Mouse (Mus musculus) MEL (cell line): ENCODE measurements at regions not wholly inside any gene's neighbourhood (a gene's known extent, or its start where the extent isn't known, plus 50 kb on each side); places are given as distances from the start of the nearest gene placed in this dataset.

Experiments used
- DNase-seq: peaks from one replicate; pipeline ENCODE4 v3.0.0; 2011; ENCODE audit warnings: low read depth, low spot score
- H3K27ac ChIP-seq: 2 replicates; pipeline ENCODE4 v1.5.1; 2012; ENCODE audit warnings: low read depth, mild to moderate bottlenecking, control low read depth, low read length, moderate library complexity; ENCODE audit not compliant: control insufficient read depth
- H3K27me3 ChIP-seq, 2 experiments: fragments of 150-350 bp in 1 of 2; sonication (generic) in 1 of 2; 2 replicates each; pipeline ENCODE4 v1.6.1; 2012; ENCODE audit warnings: low read length in 2 of 2, mild to moderate bottlenecking in 2 of 2, improper control_type of control experiment in 1 of 2, moderate library complexity in 1 of 2; ENCODE audit not compliant: insufficient read depth in 2 of 2, control insufficient read depth in 1 of 2
- H3K36me3 ChIP-seq, 2 experiments: 2 replicates each; pipeline ENCODE4 v1.6.1; 2012 to 2014; ENCODE audit warnings: low read length in 2 of 2, improper control_type of control experiment in 1 of 2, inconsistent platforms in 1 of 2, mild to moderate bottlenecking in 1 of 2; ENCODE audit not compliant: insufficient read depth in 2 of 2, control insufficient read depth in 1 of 2
- H3K4me1 ChIP-seq, 2 experiments: fragments of 150-350 bp in 1 of 2; sonication (generic) in 1 of 2; 2 replicates each; pipeline ENCODE4 v1.6.1; 2012; ENCODE audit warnings: low read length in 2 of 2, improper control_type of control experiment in 1 of 2, mild to moderate bottlenecking in 1 of 2; ENCODE audit not compliant: insufficient read depth in 2 of 2, control insufficient read depth in 1 of 2
- H3K4me3 ChIP-seq, 2 experiments: fragments of 150-350 bp in 1 of 2; sonication (generic) in 1 of 2; 2 replicates each; pipeline ENCODE4 v1.5.1; 2012; ENCODE audit warnings: low read depth in 2 of 2, low read length in 2 of 2, mild to moderate bottlenecking in 2 of 2, moderate library complexity in 2 of 2, control low read depth in 1 of 2, improper control_type of control experiment in 1 of 2; ENCODE audit not compliant: control insufficient read depth in 1 of 2, insufficient read depth in 1 of 2
- H3K79me2 ChIP-seq: 2 replicates; pipeline ENCODE4 v1.6.1; 2012; ENCODE audit warnings: mild to moderate bottlenecking, low read length, moderate library complexity; ENCODE audit not compliant: control insufficient read depth, poor library complexity, insufficient read depth
- H3K9ac ChIP-seq: 2 replicates; pipeline ENCODE4 v1.6.1; 2012; ENCODE audit warnings: low read depth, mild to moderate bottlenecking, control low read depth, low read length, moderate library complexity; ENCODE audit not compliant: control insufficient read depth, poor library complexity, severe bottlenecking
- H3K9me3 ChIP-seq: fragments of 150-350 bp; sonication (generic); replicated peaks from 2 replicates; pipeline ENCODE4 v1.6.1; 2012; ENCODE audit warnings: mild to moderate bottlenecking, low read length, improper control_type of control experiment, moderate library complexity; ENCODE audit not compliant: insufficient read depth
- BHLHE40 ChIP-seq: IDR thresholded peaks from 2 replicates; pipeline ENCODE4 v1.6.1; 2012; ENCODE audit warnings: low read depth, mild to moderate bottlenecking, inconsistent platforms, low read length, improper control_type of control experiment, borderline replicate concordance
- CHD1 ChIP-seq: IDR thresholded peaks from 2 replicates; pipeline ENCODE4 v1.6.1; 2012; ENCODE audit warnings: low read depth, mild to moderate bottlenecking, inconsistent platforms, low read length, improper control_type of control experiment
- CHD2 ChIP-seq: IDR thresholded peaks from 2 replicates; pipeline ENCODE4 v1.6.1; 2011; ENCODE audit warnings: low read length, improper control_type of control experiment
- CTCF ChIP-seq, 3 experiments: IDR thresholded peaks in 2 of 3; conservative IDR thresholded peaks in 1 of 3; 2 replicates each; pipeline ENCODE4 v1.5.1; 2011 to 2012; ENCODE audit warnings: low read length in 3 of 3, low read depth in 2 of 3, mild to moderate bottlenecking in 2 of 3, improper control_type of control experiment in 1 of 3, inconsistent platforms in 1 of 3, mixed read lengths in 1 of 3, moderate library complexity in 1 of 3; ENCODE audit not compliant: control insufficient read depth in 1 of 3, insufficient read depth in 1 of 3, poor library complexity in 1 of 3, severe bottlenecking in 1 of 3
- ETS1 ChIP-seq: IDR thresholded peaks from 2 replicates; pipeline ENCODE4 v1.6.1; 2012; ENCODE audit warnings: low read depth, mild to moderate bottlenecking, inconsistent platforms, low read length, improper control_type of control experiment, moderate library complexity
- GABPA ChIP-seq: IDR thresholded peaks from 2 replicates; pipeline ENCODE4 v1.6.1; 2012; ENCODE audit warnings: low read depth, mild to moderate bottlenecking, inconsistent platforms, low read length, improper control_type of control experiment, moderate library complexity
- GATA1 ChIP-seq: IDR thresholded peaks from 2 replicates; pipeline ENCODE4 v1.6.1; 2011; ENCODE audit warnings: low read depth, low read length, improper control_type of control experiment
- HCFC1 ChIP-seq: IDR thresholded peaks from 2 replicates; pipeline ENCODE4 v1.6.1; 2012; ENCODE audit warnings: low read depth, mild to moderate bottlenecking, inconsistent platforms, low read length, improper control_type of control experiment, moderate library complexity
- MAFK ChIP-seq: IDR thresholded peaks from 2 replicates; pipeline ENCODE4 v1.6.1; 2011; ENCODE audit warnings: low read depth, mild to moderate bottlenecking, low read length, improper control_type of control experiment, borderline replicate concordance
- MAX ChIP-seq: IDR thresholded peaks from 2 replicates; pipeline ENCODE4 v1.6.1; 2011; ENCODE audit warnings: low read length, improper control_type of control experiment
- MXI1 ChIP-seq: IDR thresholded peaks from 2 replicates; pipeline ENCODE4 v1.6.1; 2011; ENCODE audit warnings: mild to moderate bottlenecking, low read depth, low read length, improper control_type of control experiment
- MYC ChIP-seq: IDR thresholded peaks from 2 replicates; pipeline ENCODE4 v1.6.1; 2011; ENCODE audit warnings: low read depth, mild to moderate bottlenecking, low read length, improper control_type of control experiment, moderate library complexity
- POLR2A ChIP-seq, 2 experiments: IDR thresholded peaks; 2 replicates each; pipeline ENCODE4 v1.6.1; 2011 to 2012; ENCODE audit warnings: low read length in 2 of 2, mild to moderate bottlenecking in 2 of 2, control low read depth in 1 of 2, improper control_type of control experiment in 1 of 2, low read depth in 1 of 2, moderate library complexity in 1 of 2; ENCODE audit not compliant: control insufficient read depth in 1 of 2, insufficient read depth in 1 of 2, poor library complexity in 1 of 2
- POLR2AphosphoS2 ChIP-seq: IDR thresholded peaks from 2 replicates; pipeline ENCODE4 v1.6.1; 2011; ENCODE audit warnings: low read length, improper control_type of control experiment
- RCOR1 ChIP-seq: IDR thresholded peaks from 2 replicates; pipeline ENCODE4 v1.6.1; 2012; ENCODE audit warnings: low read depth, mild to moderate bottlenecking, inconsistent platforms, low read length, improper control_type of control experiment
- SMC3 ChIP-seq: IDR thresholded peaks from 2 replicates; pipeline ENCODE4 v1.6.1; 2011; ENCODE audit warnings: low read depth, low read length, improper control_type of control experiment
- UBTF ChIP-seq: IDR thresholded peaks from 2 replicates; pipeline ENCODE4 v1.6.1; 2012; ENCODE audit warnings: low read depth, mild to moderate bottlenecking, inconsistent platforms, low read length, improper control_type of control experiment, moderate library complexity, borderline replicate concordance; ENCODE audit not compliant: insufficient read depth
- USF1 ChIP-seq: IDR thresholded peaks from 2 replicates; pipeline ENCODE4 v1.6.1; 2014; ENCODE audit warnings: low read depth, mild to moderate bottlenecking, inconsistent platforms, low read length, improper control_type of control experiment, moderate library complexity
- USF2 ChIP-seq, 2 experiments: IDR thresholded peaks; 2 replicates each; pipeline ENCODE4 v1.6.1; 2011 to 2012; ENCODE audit warnings: improper control_type of control experiment in 2 of 2, low read length in 2 of 2, borderline replicate concordance in 1 of 2, inconsistent platforms in 1 of 2, low read depth in 1 of 2, mild to moderate bottlenecking in 1 of 2; ENCODE audit not compliant: insufficient read depth in 1 of 2
- ZNF384 ChIP-seq: IDR thresholded peaks from 2 replicates; pipeline ENCODE4 v1.6.1; 2012; ENCODE audit warnings: low read depth, mild to moderate bottlenecking, inconsistent platforms, low read length, improper control_type of control experiment

GRCm38 (mm10) chr5:39832565-39832964 is 77.3 kb upstream of the Hs3st1 start:
- TF ChIP-seq USF2 (IDR thresholded peaks at IDR 0.05; ENCODE audit: borderline replicate concordance in 1 of 2, insufficient read depth in 1 of 2, low read depth in 1 of 2, low read length in 2 of 2) = no peak
- no peak for TF ChIP-seq MXI1
- no peak for TF ChIP-seq UBTF
- TF ChIP-seq MAFK = no peak
- TF ChIP-seq HCFC1 = no peak
- no peak for TF ChIP-seq RCOR1
- no peak for TF ChIP-seq ZNF384
- TF ChIP-seq CTCF (IDR thresholded peaks at IDR 0.05 in 2 of 3, conservative IDR thresholded peaks at IDR 0.05 in 1 of 3; ENCODE audit: control insufficient read depth in 1 of 3, insufficient read depth in 1 of 3, low read depth in 2 of 3, low read length in 3 of 3, poor library complexity in 1 of 3, severe bottlenecking in 1 of 3) = no peak
- no peak for TF ChIP-seq POLR2A (IDR thresholded peaks at IDR 0.05; ENCODE audit: control insufficient read depth in 1 of 2, insufficient read depth in 1 of 2, low read depth in 1 of 2, low read length in 2 of 2, poor library complexity in 1 of 2)
- no peak for TF ChIP-seq ETS1
- no peak for TF ChIP-seq POLR2AphosphoS2
- TF ChIP-seq GABPA = no peak
- TF ChIP-seq MAX = no peak
- TF ChIP-seq MYC = no peak
- no peak for TF ChIP-seq SMC3
- no peak for TF ChIP-seq CHD2
- H3K27ac ChIP-seq = no peak overlapping the region
- H3K9ac ChIP-seq = no peak overlapping the region
- no peaks in the 10 kb centered on the region for H3K4me1 ChIP-seq
- no peak overlapping the region for H3K4me3 ChIP-seq
- H3K79me2 ChIP-seq = no peaks in the 10 kb centered on the region
- no peak for DNase-seq
- no peaks in the 10 kb centered on the region for H3K9me3 ChIP-seq
- H3K36me3 ChIP-seq = no peaks in the 10 kb centered on the region
- no peaks in the 10 kb centered on the region for H3K27me3 ChIP-seq

DNA sequence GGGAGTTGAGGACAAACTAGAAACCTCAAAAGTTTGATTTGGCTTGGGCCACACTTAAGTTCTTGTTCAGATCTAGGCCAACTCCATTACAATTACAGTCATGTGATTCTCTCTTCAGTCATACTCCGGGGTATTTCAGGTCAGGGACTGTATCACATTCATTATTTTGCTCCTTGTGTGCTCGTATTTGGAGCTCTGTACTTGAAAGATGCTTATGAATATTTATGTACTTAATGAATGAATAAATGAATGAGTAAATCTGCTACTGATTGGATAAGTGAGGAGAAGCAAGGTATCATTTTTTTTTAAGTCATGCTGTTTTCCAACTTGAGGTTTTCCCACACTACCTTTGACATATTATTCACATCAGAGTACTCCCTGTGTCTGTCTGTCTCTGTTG is 69.4 kb upstream of the Hs3st1 start:
- DNase-seq = no peak
- H3K79me2 ChIP-seq = no peaks in the 10 kb centered on the region
- no peak overlapping the region for H3K4me3 ChIP-seq
- TF ChIP-seq POLR2AphosphoS2 (no peak), BHLHE40 (no peak), GATA1 (no peak), CHD1 (no peak), CHD2 (no peak), MAX (no peak), ETS1 (no peak), USF1 (no peak)
- H3K4me1 ChIP-seq = no peaks in the 10 kb centered on the region
- no peaks in the 10 kb centered on the region for H3K36me3 ChIP-seq
- no peak overlapping the region for H3K27ac ChIP-seq
- H3K9ac ChIP-seq = no peak overlapping the region
- H3K9me3 ChIP-seq = no peaks in the 10 kb centered on the region
- no peaks in the 10 kb centered on the region for H3K27me3 ChIP-seq
